Mouse (Mus musculus): ENCODE measurements around the gene Tsen2.

- TF ChIP-seq CTCF (IDR thresholded peaks at IDR 0.05; ENCODE audit: low read depth, low read length) (no peak), POLR2AphosphoS5 (IDR thresholded peaks at IDR 0.05; ENCODE audit: insufficient replicate concordance, low read depth, low read length) (no peak), TAL1 (conservative IDR thresholded peaks at IDR 0.05; ENCODE audit: low read depth, low read length) (no peak), GATA2 (IDR thresholded peaks at IDR 0.05; ENCODE audit: borderline replicate concordance, low read depth, low read length) (no peak), GATA1 (IDR thresholded peaks at IDR 0.05; ENCODE audit: borderline replicate concordance, low read length) (no peak)
These were observed 38.0 kb upstream of the Tsen2 start for GRCm38 (mm10) chr6:115506425-115506824.

All from G1E (cell line).